Mouse (Mus musculus): ENCODE results near the gene Ecel1. TPM values are rescaled to one million over a fixed set of nuclear protein-coding genes. Genes with fewer than 3 reads are reported as not detected.
A peak's percentile ranks its signal among the peaks of the same experiment; 100 is the strongest.

Ecel1 gene
- polyA plus RNA-seq, 1 experiment from 2014 or later: 0.69 TPM

DNA sequence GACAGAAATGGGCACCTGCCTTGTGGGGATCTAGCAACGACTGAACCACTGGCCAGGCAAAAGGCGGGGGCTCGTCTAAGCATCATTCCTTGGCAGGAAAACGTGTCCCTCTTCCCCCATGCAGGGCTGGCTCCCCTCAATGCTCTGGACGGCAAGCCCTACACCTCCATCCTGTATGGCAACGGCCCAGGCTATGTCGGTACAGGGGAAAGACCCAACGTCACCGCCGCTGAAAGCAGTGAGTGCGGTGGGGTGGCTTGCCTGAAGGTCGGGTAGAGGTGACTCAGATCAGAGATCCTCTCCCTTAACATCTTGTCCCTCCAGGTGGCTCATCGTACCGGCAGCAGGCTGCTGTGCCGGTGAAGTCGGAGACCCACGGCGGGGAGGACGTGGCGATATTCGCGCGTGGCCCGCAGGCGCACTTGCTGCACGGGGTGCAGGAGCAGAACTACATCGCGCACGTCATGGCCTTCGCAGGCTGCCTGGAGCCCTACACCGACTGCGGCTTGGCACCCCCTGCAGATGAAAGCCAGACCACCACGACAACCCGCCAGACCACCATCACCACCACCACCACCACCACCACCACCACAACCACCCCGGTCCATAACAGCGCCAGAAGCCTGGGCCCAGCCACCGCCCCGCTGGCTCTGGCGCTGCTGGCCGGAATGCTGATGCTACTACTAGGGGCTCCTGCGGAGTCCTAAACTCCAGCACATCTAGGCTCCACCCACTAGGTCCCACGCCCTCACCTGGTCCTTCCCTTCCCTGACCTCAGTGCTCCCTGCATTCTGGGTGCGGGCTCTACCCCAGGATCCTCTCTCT is 28.9 kb downstream of the Ecel1 start:
- ATAC-seq (ENCODE audit: low FRiP score, low read depth): no peak
- H3K27me3 ChIP-seq: peaks cover 52% of the 10 kb centered on the region
- H3K4me1 ChIP-seq: 0 out of 2 replicates have a peak, but pooled peaks cover 3% of the 10 kb centered on the region

DNA sequence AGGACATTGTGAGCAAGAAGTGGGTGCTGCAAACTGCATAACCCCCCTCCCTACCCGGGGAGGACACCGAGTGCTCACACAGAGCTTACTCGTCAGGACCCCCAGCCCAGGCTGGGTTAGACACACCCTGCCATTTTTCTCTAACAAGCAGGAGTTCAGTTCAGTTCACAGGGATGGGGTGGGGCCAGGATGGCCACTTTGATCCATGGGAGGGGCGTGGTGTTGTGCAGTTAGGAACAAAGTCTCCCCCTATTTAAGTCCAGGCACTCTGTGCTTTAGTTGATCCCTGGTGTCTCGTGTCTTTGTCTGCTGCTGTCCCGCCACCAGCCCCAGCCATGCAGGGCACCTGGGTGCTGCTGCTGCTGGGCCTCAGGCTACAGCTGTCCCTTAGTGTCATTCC is 31.6 kb downstream of the Ecel1 start, which contains the start of gene Akp3:
Akp3 (plus strand) TSS at position 301 of the 400 bp plus-strand sequence.
- 0 out of 2 replicates have a peak, but pooled peaks cover 3% of the 10 kb centered on the region for H3K4me1 ChIP-seq
- no peak within 1 kb of the TSS for H3K27ac ChIP-seq
- no peak within 1 kb of the TSS for H3K4me2 ChIP-seq (replicated peaks)
- WGBS: 68% methylated on average over 6 of the region's 6 CpGs
- ATAC-seq (ENCODE audit: low FRiP score, low read depth): no peak
- no peaks in the 10 kb centered on the region for H3K9me3 ChIP-seq
- no peak within 1 kb of the TSS for H3K4me3 ChIP-seq
- peaks cover 51% of the 10 kb centered on the region for H3K27me3 ChIP-seq
- H3K36me3 ChIP-seq: no peaks in the 10 kb centered on the region
- no peak within 1 kb of the TSS for H3K9ac ChIP-seq

More for the DNA sequence above, 28.9 kb downstream of the Ecel1 start:
- Histone ChIP-seq H3K9ac (no peak overlapping the region), H3K9me3 (no peaks in the 10 kb centered on the region), H3K27ac (no peak overlapping the region), H3K4me3 (peak overlapping the region; percentile 23), H3K36me3 (no peaks in the 10 kb centered on the region), H3K4me2 (replicated peaks) (peak overlapping the region; percentile 52)
- WGBS: 8% methylated on average over 43 of the region's 43 CpGs

DNA sequence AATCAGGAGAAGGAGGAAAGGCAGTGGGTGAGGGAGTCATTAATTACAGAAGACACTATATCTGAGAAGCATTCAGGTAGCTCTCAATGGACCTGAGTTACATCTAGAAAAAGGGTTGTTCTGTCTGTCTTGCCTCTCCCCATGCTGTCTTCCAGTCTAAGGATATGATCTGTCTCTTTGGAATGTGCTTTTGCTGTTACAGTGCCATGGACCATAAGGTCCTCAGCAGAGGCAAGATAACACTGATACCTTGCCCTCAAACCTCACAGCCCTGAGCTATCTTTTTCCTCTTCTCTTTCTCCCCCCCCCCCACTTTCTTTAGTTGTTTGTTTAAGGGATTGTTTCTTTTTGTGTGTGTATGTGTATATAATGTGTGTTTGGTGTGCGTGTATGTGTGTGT is 41.5 kb downstream of the Ecel1 start:
- no peaks in the 10 kb centered on the region for H3K9me3 ChIP-seq
- no peaks in the 10 kb centered on the region for H3K4me1 ChIP-seq
- H3K36me3 ChIP-seq: no peaks in the 10 kb centered on the region
- no peak overlapping the region for H3K4me3 ChIP-seq
- H3K4me2 ChIP-seq (replicated peaks): no peak overlapping the region
- H3K27me3 ChIP-seq: no peaks in the 10 kb centered on the region
- no peak overlapping the region for H3K9ac ChIP-seq
- no peak overlapping the region for H3K27ac ChIP-seq
- ATAC-seq (ENCODE audit: low FRiP score, low read depth): no peak
- 92% methylated on average over 1 of the region's 1 CpGs for WGBS

DNA sequence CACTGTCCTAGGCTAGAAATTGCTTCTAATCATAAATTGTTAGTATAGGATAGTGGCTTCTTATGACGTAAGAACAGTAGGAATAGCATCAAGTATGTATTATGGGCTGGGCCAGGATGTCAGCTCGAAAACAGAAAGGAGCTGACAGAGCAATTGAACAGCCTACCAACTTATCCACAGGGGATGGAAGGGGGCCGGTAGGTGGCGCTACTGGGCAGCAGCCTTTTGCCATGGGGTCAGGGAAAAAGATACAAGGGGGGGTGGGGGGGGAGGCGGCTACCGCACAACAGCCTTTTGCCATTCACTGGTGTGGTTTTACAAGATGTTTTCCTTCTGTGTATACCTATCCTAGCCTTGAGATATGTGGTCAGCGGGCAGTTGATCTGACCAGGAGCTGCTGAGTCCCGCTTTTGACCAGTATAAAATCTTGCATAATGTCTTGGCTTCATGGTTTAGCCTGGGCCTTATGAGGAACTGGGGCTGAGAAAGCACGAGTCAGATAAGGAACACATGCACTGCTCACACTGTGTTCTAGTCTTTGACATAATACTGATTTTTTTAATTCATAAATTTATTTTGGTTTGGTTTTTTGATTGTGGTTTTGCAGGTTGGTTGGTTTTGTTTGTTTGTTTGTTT is 44.5 kb downstream of the Ecel1 start:
- ATAC-seq (ENCODE audit: low FRiP score, low read depth): no peak
- 42% methylated on average over 9 of the region's 9 CpGs for WGBS
- no peak overlapping the region for H3K4me2 ChIP-seq (replicated peaks)
- H3K9me3 ChIP-seq: no peaks in the 10 kb centered on the region
- H3K27ac ChIP-seq: no peak overlapping the region
- no peaks in the 10 kb centered on the region for H3K4me1 ChIP-seq
- no peaks in the 10 kb centered on the region for H3K27me3 ChIP-seq
- H3K36me3 ChIP-seq: no peaks in the 10 kb centered on the region
- H3K9ac ChIP-seq: no peak overlapping the region
- no peak overlapping the region for H3K4me3 ChIP-seq

DNA sequence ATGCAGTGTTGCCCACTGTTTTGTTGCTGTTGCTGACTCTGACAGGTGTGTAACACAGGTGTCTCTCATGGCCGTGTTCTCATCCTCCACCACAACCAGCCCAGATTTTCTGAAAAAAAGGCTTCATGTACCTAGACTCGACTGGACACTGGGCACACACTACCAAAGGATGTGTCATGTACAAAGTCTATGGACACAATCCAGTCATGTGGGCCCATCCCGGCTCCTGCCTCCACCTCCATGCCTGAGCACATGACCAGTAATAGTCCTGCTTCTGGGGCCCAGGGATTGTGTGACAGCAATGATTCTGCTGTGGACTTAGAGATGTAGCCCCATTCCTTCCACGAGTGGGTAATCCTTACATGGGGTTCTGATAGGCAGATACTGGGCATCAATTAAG is 47.8 kb downstream of the Ecel1 start:
- WGBS: 86% methylated on average over 4 of the region's 4 CpGs
- ATAC-seq (ENCODE audit: low FRiP score, low read depth): no peak
- Histone ChIP-seq H3K4me2 (replicated peaks) (no peak overlapping the region), H3K4me3 (no peak overlapping the region), H3K36me3 (no peaks in the 10 kb centered on the region), H3K9ac (no peak overlapping the region), H3K27me3 (no peaks in the 10 kb centered on the region), H3K4me1 (no peaks in the 10 kb centered on the region), H3K27ac (no peak overlapping the region), H3K9me3 (no peaks in the 10 kb centered on the region)

DNA sequence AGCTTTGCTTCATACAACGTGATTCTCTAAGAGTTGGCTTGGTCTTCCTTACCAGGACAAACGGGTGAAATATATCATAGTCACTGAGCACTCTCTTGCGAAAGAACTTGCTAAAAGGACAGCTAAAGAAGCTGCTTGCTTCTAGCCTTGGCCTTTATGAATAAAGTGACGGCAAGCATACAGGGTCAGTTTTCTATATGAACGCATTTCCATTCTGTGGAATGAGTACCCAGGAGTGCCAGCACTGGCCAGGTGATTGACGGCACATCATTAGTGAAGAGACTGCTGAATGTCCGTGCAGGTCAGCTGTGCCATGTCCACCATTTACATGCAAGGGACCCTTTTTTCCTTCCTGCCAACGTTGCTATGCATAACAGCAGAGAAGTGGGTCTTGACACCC is 49.8 kb downstream of the Ecel1 start:
- H3K27me3 ChIP-seq: no peaks in the 10 kb centered on the region
- H3K9ac ChIP-seq: no peak overlapping the region
- H3K4me2 ChIP-seq (replicated peaks): no peak overlapping the region
- H3K9me3 ChIP-seq: no peaks in the 10 kb centered on the region
- no peaks in the 10 kb centered on the region for H3K4me1 ChIP-seq
- no peaks in the 10 kb centered on the region for H3K36me3 ChIP-seq
- no peak overlapping the region for H3K27ac ChIP-seq
- WGBS: 80% methylated on average over 8 of the region's 8 CpGs
- H3K4me3 ChIP-seq: no peak overlapping the region
- ATAC-seq (ENCODE audit: low FRiP score, low read depth): no peak

DNA sequence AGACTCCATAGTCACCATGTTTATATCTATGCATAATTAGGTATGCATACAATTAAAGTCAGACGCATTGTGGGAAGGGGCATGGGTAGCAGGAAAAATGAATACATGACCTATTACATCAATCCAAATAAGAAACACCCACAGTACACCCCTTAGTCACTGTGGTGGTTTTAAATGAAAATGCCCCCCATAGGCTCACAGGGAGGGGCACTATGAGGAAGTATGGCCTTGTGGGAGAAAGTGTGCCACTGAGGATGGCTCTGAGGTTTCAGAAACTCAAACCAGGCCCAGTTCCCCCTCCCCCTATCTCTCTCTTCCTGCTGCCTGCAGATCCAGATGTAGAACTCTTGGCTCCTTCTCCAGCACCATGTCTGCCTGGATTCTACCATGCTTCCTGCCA is 52.4 kb downstream of the Ecel1 start:
- Histone ChIP-seq H3K9me3 (no peaks in the 10 kb centered on the region), H3K4me3 (no peak overlapping the region), H3K4me1 (no peaks in the 10 kb centered on the region), H3K36me3 (no peaks in the 10 kb centered on the region), H3K27ac (no peak overlapping the region), H3K4me2 (replicated peaks) (no peak overlapping the region), H3K27me3 (no peaks in the 10 kb centered on the region), H3K9ac (no peak overlapping the region)
- WGBS: 88% methylated on average over 1 of the region's 1 CpGs
- no peak for ATAC-seq (ENCODE audit: low FRiP score, low read depth)

DNA sequence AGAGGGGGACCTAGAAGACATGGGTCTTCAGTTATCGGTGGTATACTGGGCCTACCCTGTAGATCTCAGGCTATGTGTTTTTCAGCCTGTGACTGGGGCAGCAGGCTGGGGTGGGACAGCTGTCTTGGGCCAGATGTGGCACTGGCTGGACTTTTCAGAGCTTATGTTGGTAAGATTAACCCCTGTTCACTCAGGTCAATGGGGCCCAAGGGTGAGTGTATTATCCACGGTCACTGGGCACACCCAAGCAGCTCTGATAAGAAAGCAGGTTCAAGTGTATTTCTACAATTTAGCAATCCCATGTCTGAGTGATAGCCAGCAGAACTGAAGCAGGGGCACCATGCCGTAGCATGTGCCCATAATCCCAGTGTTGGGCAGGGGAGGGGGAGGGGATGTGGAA is 54.2 kb downstream of the Ecel1 start:
- Histone ChIP-seq H3K9ac (no peak overlapping the region), H3K4me1 (0 out of 2 replicates have a peak, but pooled peaks cover 2% of the 10 kb centered on the region), H3K9me3 (no peaks in the 10 kb centered on the region), H3K36me3 (no peaks in the 10 kb centered on the region), H3K4me3 (no peak overlapping the region), H3K4me2 (replicated peaks) (no peak overlapping the region), H3K27me3 (peaks cover 4% of the 10 kb centered on the region; the same call in 1 of the 2 replicates), H3K27ac (no peak overlapping the region)
- WGBS: 84% methylated on average over 3 of the region's 3 CpGs
- no peak for ATAC-seq (ENCODE audit: low FRiP score, low read depth)

DNA sequence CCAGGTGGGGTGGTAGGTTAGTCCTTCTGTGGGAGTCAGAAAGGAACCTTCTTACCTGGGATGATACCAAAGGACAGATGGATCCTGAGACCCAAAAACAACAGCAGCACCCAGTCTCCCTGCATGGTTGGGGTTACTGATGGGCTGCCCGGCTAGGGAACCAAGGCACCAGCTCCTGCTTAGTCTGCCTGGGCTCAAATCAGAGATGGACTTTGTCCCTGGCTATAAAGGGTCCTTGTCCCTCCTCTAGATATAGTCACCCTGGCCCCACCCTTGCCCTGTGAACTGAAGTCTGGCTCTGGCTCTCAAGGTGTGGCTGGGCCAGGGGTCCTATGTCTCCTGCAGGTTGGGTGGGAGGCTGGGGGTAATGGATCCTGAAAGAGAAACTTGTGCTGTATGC is 54.9 kb downstream of the Ecel1 start, which contains the start of gene Alpi:
Alpi (minus strand) TSS at position 196 of the 400 bp plus-strand sequence.
- Histone ChIP-seq H3K27ac (no peak within 1 kb of the TSS), H3K4me1 (0 out of 2 replicates have a peak, but pooled peaks cover 2% of the 10 kb centered on the region), H3K27me3 (peaks cover 6% of the 10 kb centered on the region; the same call in 1 of the 2 replicates), H3K36me3 (no peaks in the 10 kb centered on the region), H3K9ac (no peak within 1 kb of the TSS), H3K9me3 (no peaks in the 10 kb centered on the region), H3K4me2 (replicated peaks) (no peak within 1 kb of the TSS), H3K4me3 (no peak within 1 kb of the TSS)
- no peak for ATAC-seq (ENCODE audit: low FRiP score, low read depth)
- WGBS: 87% methylated on average over 1 of the region's 1 CpGs

DNA sequence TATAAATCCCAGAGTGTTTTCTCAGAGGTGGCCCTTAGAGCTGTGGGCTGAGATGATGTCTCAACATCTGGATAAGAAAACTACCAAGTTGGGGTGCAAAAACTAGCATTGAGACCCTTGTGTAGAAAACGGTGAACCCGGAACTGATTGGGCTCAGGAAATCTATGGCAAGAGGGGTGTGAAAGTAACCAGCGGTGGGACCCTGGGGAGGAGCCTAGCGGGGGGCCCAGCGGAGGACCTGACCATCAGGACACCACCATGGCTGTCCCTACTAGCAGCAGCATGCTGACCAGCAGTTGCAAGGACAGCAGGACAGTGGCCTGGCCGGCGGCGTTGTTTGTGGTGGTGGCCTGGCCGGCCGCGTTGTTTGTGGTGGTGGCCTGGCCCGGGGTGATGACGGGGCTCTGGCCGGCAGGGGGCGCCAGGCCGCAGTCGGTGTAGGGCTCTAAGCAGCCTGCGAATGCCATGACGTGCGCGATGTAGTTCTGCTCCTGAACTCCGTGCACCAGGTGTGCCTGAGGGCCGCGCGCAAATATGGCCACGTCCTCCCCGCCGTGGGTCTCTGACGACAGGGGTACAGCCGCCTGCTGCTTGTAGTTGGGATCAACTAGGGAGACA is 57.9 kb downstream of the Ecel1 start:
- peaks cover 6% of the 10 kb centered on the region; the same call in 1 of the 2 replicates for H3K27me3 ChIP-seq
- WGBS: 11% methylated on average over 30 of the region's 30 CpGs
- no peak overlapping the region for H3K9ac ChIP-seq
- H3K4me1 ChIP-seq: 0 out of 2 replicates have a peak, but pooled peaks cover 2% of the 10 kb centered on the region
- H3K4me3 ChIP-seq: no peak overlapping the region
- H3K27ac ChIP-seq: no peak overlapping the region
- H3K9me3 ChIP-seq: no peaks in the 10 kb centered on the region
- H3K4me2 ChIP-seq (replicated peaks): peak overlapping the region; percentile 41
- H3K36me3 ChIP-seq: no peaks in the 10 kb centered on the region
- peak; percentile 66; the same call in 1 of the 2 replicates for ATAC-seq (ENCODE audit: low FRiP score, low read depth)

Measured in limb, embryonic 13.5 days (tissue).